Mouse (Mus musculus) G1E (cell line): ENCODE measurements around the gene Ltbp1. TPM values are rescaled to one million over a fixed set of nuclear protein-coding genes. Genes with fewer than 3 reads are reported as not detected.

ENCODE experiments used
- ATAC-seq: 2 replicates; pipeline ENCODE4 v1.8.0; 2016; ENCODE audit warnings: mild to moderate bottlenecking; ENCODE audit not compliant: insufficient number of reproducible peaks, poor library complexity, low FRiP score, severe bottlenecking; ENCODE audit errors: extremely low read depth
- DNase-seq: peaks from one replicate; pipeline ENCODE4 v3.0.0; 2012; ENCODE audit warnings: low spot score
- H3K27me3 ChIP-seq: 2 replicates; pipeline ENCODE4 v1.6.1; 2012; ENCODE audit warnings: mild to moderate bottlenecking, low read length, inconsistent platforms; ENCODE audit not compliant: insufficient read depth
- H3K36me3 ChIP-seq: replicated peaks from 2 replicates; pipeline ENCODE3; 2012; ENCODE audit warnings: mild to moderate bottlenecking, inconsistent platforms
- H3K4me1 ChIP-seq: 2 replicates; pipeline ENCODE4 v1.6.1; 2012; ENCODE audit warnings: low read depth, low read length, inconsistent platforms, mixed read lengths; ENCODE audit not compliant: insufficient read depth
- H3K4me3 ChIP-seq: 2 replicates; pipeline ENCODE4 v1.5.1; 2012; ENCODE audit warnings: low read depth, mild to moderate bottlenecking, inconsistent platforms, low read length, moderate library complexity, mixed read lengths
- H3K9me3 ChIP-seq: replicated peaks from 2 replicates; pipeline ENCODE4 v1.6.1; 2012; ENCODE audit warnings: inconsistent platforms
- CTCF ChIP-seq: IDR thresholded peaks from 2 replicates; pipeline ENCODE4 v1.5.1; 2012; ENCODE audit warnings: low read depth, low read length, inconsistent platforms, mixed read lengths
- GATA1 ChIP-seq: IDR thresholded peaks from 2 replicates; pipeline ENCODE4 v1.6.1; 2012; ENCODE audit warnings: borderline replicate concordance, low read length, inconsistent platforms, mixed read lengths
- GATA2 ChIP-seq: IDR thresholded peaks from 2 replicates; pipeline ENCODE4 v1.6.1; 2012; ENCODE audit warnings: low read depth, low read length, inconsistent platforms, borderline replicate concordance
- POLR2AphosphoS5 ChIP-seq: IDR thresholded peaks from 2 replicates; pipeline ENCODE4 v1.6.1; 2012; ENCODE audit warnings: low read depth, low read length, inconsistent platforms; ENCODE audit not compliant: insufficient replicate concordance
- TAL1 ChIP-seq: conservative IDR thresholded peaks from 2 replicates; pipeline ENCODE4 v1.6.1; 2012; ENCODE audit warnings: low read depth, low read length, inconsistent platforms, mixed read lengths
- polyA plus RNA-seq: library from polyadenylated mRNA; stranded (reverse); fragments of >175 nt; gene quantifications from 2 replicates; pipeline ENCODE4 v1.2.3, GENCODE M21; 2012
- total RNA-seq, 2 experiments: library from RNA; stranded (forward) in 1 of 2; stranded (reverse) in 1 of 2; fragments of 200-1000 nt in 1 of 2; fragments of >200 nt in 1 of 2; fragmentation: Nextera tagmentation in 1 of 2; gene quantifications; 2 replicates each; pipeline ENCODE4 v1.2.3; 2014 to 2017

The Ltbp1 gene
- total and polyA plus RNA-seq, 3 experiments: 0.05 TPM; not detected in 2

- H3K9me3 ChIP-seq: no peaks in the 10 kb centered on the region
- DNase-seq (no peak), ATAC-seq (peak; percentile 22; the same call in 1 of the 2 replicates)
- H3K4me1 ChIP-seq: no peaks in the 10 kb centered on the region
- no peak overlapping the region for H3K4me3 ChIP-seq
- H3K27me3 ChIP-seq: no peaks in the 10 kb centered on the region
- no peak for TF ChIP-seq POLR2AphosphoS5
- no peak for TF ChIP-seq CTCF
- TF ChIP-seq GATA2: no peak
- no peak for TF ChIP-seq GATA1
- no peak for TF ChIP-seq TAL1
- no peaks in the 10 kb centered on the region for H3K36me3 ChIP-seq
These were observed 82.1 kb downstream of the Ltbp1 start for GRCm38 (mm10) chr17:75087296-75087941.

- H3K36me3 ChIP-seq: no peaks in the 10 kb centered on the region
- no peaks in the 10 kb centered on the region for H3K4me1 ChIP-seq
- no peaks in the 10 kb centered on the region; the same call in 1 of the 2 replicates for H3K9me3 ChIP-seq
- no peak overlapping the region for H3K4me3 ChIP-seq
- TF ChIP-seq CTCF (no peak), GATA2 (no peak), GATA1 (no peak), TAL1 (no peak), POLR2AphosphoS5 (no peak)
- no peaks in the 10 kb centered on the region for H3K27me3 ChIP-seq
- ATAC-seq (no peak), DNase-seq (no peak)
These were observed 82.9 kb downstream of the Ltbp1 start for GRCm38 (mm10) chr17:75088232-75088631.

GRCm38 (mm10) chr17:75088727-75089126, 83.4 kb downstream of the Ltbp1 start:
- H3K9me3 ChIP-seq: no peaks in the 10 kb centered on the region; the same call in 1 of the 2 replicates
- no peak overlapping the region for H3K4me3 ChIP-seq
- DNase-seq (no peak), ATAC-seq (no peak)
- no peaks in the 10 kb centered on the region for H3K27me3 ChIP-seq
- H3K4me1 ChIP-seq: no peaks in the 10 kb centered on the region
- TF ChIP-seq GATA1 (no peak), GATA2 (no peak), TAL1 (no peak), POLR2AphosphoS5 (no peak), CTCF (no peak)
- H3K36me3 ChIP-seq: no peaks in the 10 kb centered on the region

GRCm38 (mm10) chr17:75090556-75090955, 85.2 kb downstream of the Ltbp1 start:
- no peaks in the 10 kb centered on the region for H3K4me1 ChIP-seq
- DNase-seq: no peak
- H3K9me3 ChIP-seq: peaks cover 2% of the 10 kb centered on the region; the same call in 1 of the 2 replicates

GRCm38 (mm10) chr17:75093563-75093962, 88.2 kb downstream of the Ltbp1 start:
- TF ChIP-seq TAL1 (no peak), CTCF (no peak), POLR2AphosphoS5 (no peak), GATA1 (no peak), GATA2 (no peak)

More at GRCm38 (mm10) chr17:75090556-75090955, 85.2 kb downstream of the Ltbp1 start:
- ATAC-seq: no peak
- H3K27me3 ChIP-seq: no peaks in the 10 kb centered on the region
- H3K36me3 ChIP-seq: no peaks in the 10 kb centered on the region
- TF ChIP-seq GATA1: no peak
- no peak for TF ChIP-seq CTCF
- TF ChIP-seq GATA2: no peak
- TF ChIP-seq POLR2AphosphoS5: no peak
- TF ChIP-seq TAL1: no peak
- H3K4me3 ChIP-seq: no peak overlapping the region

GRCm38 (mm10) chr17:75094591-75094990, 89.2 kb downstream of the Ltbp1 start:
- DNase-seq: no peak

More at GRCm38 (mm10) chr17:75093563-75093962, 88.2 kb downstream of the Ltbp1 start:
- Histone ChIP-seq H3K4me3 (no peak overlapping the region), H3K27me3 (no peaks in the 10 kb centered on the region), H3K9me3 (peaks cover 4% of the 10 kb centered on the region; the same call in 1 of the 2 replicates), H3K4me1 (no peaks in the 10 kb centered on the region), H3K36me3 (no peaks in the 10 kb centered on the region)
- DNase-seq: no peak
- ATAC-seq: no peak

More at GRCm38 (mm10) chr17:75094591-75094990, 89.2 kb downstream of the Ltbp1 start:
- no peaks in the 10 kb centered on the region for H3K4me1 ChIP-seq
- no peak for ATAC-seq
- H3K9me3 ChIP-seq: peaks cover 4% of the 10 kb centered on the region; the same call in 1 of the 2 replicates
- TF ChIP-seq TAL1: no peak
- TF ChIP-seq GATA1: no peak
- no peak for TF ChIP-seq GATA2
- TF ChIP-seq POLR2AphosphoS5: no peak
- no peak for TF ChIP-seq CTCF
- H3K27me3 ChIP-seq: no peaks in the 10 kb centered on the region
- no peak overlapping the region for H3K4me3 ChIP-seq
- H3K36me3 ChIP-seq: no peaks in the 10 kb centered on the region
